Mouse (Mus musculus) heart, embryonic 13.5 days (tissue): Measurements from ENCODE around the gene Ppp2r2c. TPM values are rescaled to one million over a fixed set of nuclear protein-coding genes. Genes with fewer than 3 reads are reported as not detected.
"Not testable (repeated sequence)": the region's sequence is repeated elsewhere in the genome, so short reads cannot be mapped to it uniquely, and the experiment has no call there.

Experiments
- ATAC-seq: fragments of 200-750 bp; cut with Nextera tagmentation; 2 replicates; pipeline ENCODE4 v1.8.0; 2017; ENCODE audit warnings: moderate TSS enrichment; ENCODE audit not compliant: insufficient number of reproducible peaks, low FRiP score, low TSS enrichment; ENCODE audit errors: extremely low read depth
- H3K27ac ChIP-seq: fragments of 300-500 bp; sonication (generic); replicated peaks from 2 replicates; pipeline ENCODE4 v1.5.1; 2015; ENCODE audit warnings: moderate library complexity, mild to moderate bottlenecking, inconsistent platforms
- H3K27me3 ChIP-seq: fragments of 300-500 bp; sonication (generic); replicated peaks from 2 replicates; pipeline ENCODE4 v1.6.1; 2015; ENCODE audit warnings: mild to moderate bottlenecking, inconsistent platforms
- H3K36me3 ChIP-seq: fragments of 300-500 bp; sonication (generic); 2 replicates; pipeline ENCODE4 v1.6.1; 2015; ENCODE audit warnings: mild to moderate bottlenecking, inconsistent platforms
- H3K4me1 ChIP-seq: fragments of 300-500 bp; sonication (generic); 2 replicates; pipeline ENCODE4 v1.6.1; 2015; ENCODE audit warnings: inconsistent platforms
- H3K4me2 ChIP-seq: fragments of 300-500 bp; sonication (generic); 2 replicates; pipeline ENCODE4 v1.6.1; 2015; ENCODE audit warnings: inconsistent platforms, mild to moderate bottlenecking, moderate library complexity
- H3K4me3 ChIP-seq: fragments of 300-500 bp; sonication (generic); 2 replicates; pipeline ENCODE4 v1.5.1; 2015; ENCODE audit warnings: moderate library complexity, mild to moderate bottlenecking, inconsistent platforms
- H3K9ac ChIP-seq: fragments of 300-500 bp; sonication (generic); 2 replicates; pipeline ENCODE4 v1.6.1; 2015; ENCODE audit warnings: inconsistent platforms, mild to moderate bottlenecking, moderate library complexity
- H3K9me3 ChIP-seq: fragments of 300-500 bp; sonication (generic); 2 replicates; pipeline ENCODE4 v1.6.1; 2016; ENCODE audit warnings: inconsistent platforms
- WGBS: fragments of 180-500 bp; shearing (Covaris S2); methylation state at CpG from one replicate; pipeline ENCODE4 v1.1.7; 2015; ENCODE audit warnings: mixed read lengths; 5-methylcytosine and 5-hydroxymethylcytosine counted together
- polyA plus RNA-seq: library from polyadenylated mRNA; unstranded; fragments of >200 nt; fragmentation: Nextera tagmentation; extraction: Ambion mirVana; gene quantifications from 2 replicates; pipeline ENCODE4 v1.2.1, GENCODE M21; 2015

Ppp2r2c gene
- polyA plus RNA-seq, 1 experiment from 2014 or later, result 0.09 TPM

GRCm38 (mm10) chr5:36938021-36938420, 69.7 kb downstream of the Ppp2r2c start:
- Histone ChIP-seq H3K4me2 (no peak overlapping the region), H3K9ac (no peak overlapping the region), H3K9me3 (no peaks in the 10 kb centered on the region), H3K36me3 (no peaks in the 10 kb centered on the region), H3K4me3 (no peak overlapping the region), H3K27me3 (0 out of 2 replicates have a peak, but pooled peaks cover under 1% of the 10 kb centered on the region), H3K4me1 (peaks cover 23% of the 10 kb centered on the region), H3K27ac (no peak overlapping the region)
- no peak for ATAC-seq
- WGBS, result 81% methylated on average over 5 of the region's 5 CpGs

GRCm38 (mm10) chr5:36938991-36939390, 70.7 kb downstream of the Ppp2r2c start:
- H3K27ac ChIP-seq, H3K9me3 ChIP-seq, H3K4me2 ChIP-seq, H3K4me3 ChIP-seq, H3K36me3 ChIP-seq, H3K9ac ChIP-seq, ATAC-seq, H3K27me3 ChIP-seq: not testable (repeated sequence)
- H3K4me1 ChIP-seq, result peaks cover 23% of the 10 kb centered on the region
- WGBS, result 62% methylated on average over 2 of the region's 2 CpGs

GRCm38 (mm10) chr5:36942446-36942845, 74.1 kb downstream of the Ppp2r2c start:
- no peak for ATAC-seq
- Histone ChIP-seq H3K36me3 (no peaks in the 10 kb centered on the region), H3K9ac (no peak overlapping the region), H3K4me1 (no peaks in the 10 kb centered on the region), H3K4me3 (no peak overlapping the region), H3K27me3 (peaks cover 9% of the 10 kb centered on the region; the same call in 1 of the 2 replicates), H3K27ac (no peak overlapping the region), H3K4me2 (no peak overlapping the region), H3K9me3 (no peaks in the 10 kb centered on the region)
- WGBS, result 80% methylated on average over 2 of the region's 2 CpGs

- H3K9ac ChIP-seq, result no peak overlapping the region
- H3K4me3 ChIP-seq, result no peak overlapping the region
- H3K36me3 ChIP-seq, result no peaks in the 10 kb centered on the region
- 58% methylated on average over 5 of the region's 5 CpGs for WGBS
- peaks cover 15% of the 10 kb centered on the region; the same call in 1 of the 2 replicates for H3K27me3 ChIP-seq
- H3K4me2 ChIP-seq, result no peak overlapping the region
- no peaks in the 10 kb centered on the region for H3K9me3 ChIP-seq
- H3K4me1 ChIP-seq, result no peaks in the 10 kb centered on the region
- no peak overlapping the region for H3K27ac ChIP-seq
- no peak for ATAC-seq
Observed at GRCm38 (mm10) chr5:36944552-36944951, 76.2 kb downstream of the Ppp2r2c start.

- no peak overlapping the region for H3K9ac ChIP-seq
- WGBS, result 44% methylated on average over 8 of the region's 8 CpGs
- no peak overlapping the region for H3K27ac ChIP-seq
- peaks cover 22% of the 10 kb centered on the region; the same call in 1 of the 2 replicates for H3K27me3 ChIP-seq
- H3K4me2 ChIP-seq, result no peak overlapping the region
- H3K9me3 ChIP-seq, result no peaks in the 10 kb centered on the region
- H3K4me3 ChIP-seq, result no peak overlapping the region
- no peaks in the 10 kb centered on the region for H3K4me1 ChIP-seq
- ATAC-seq, result no peak
- no peaks in the 10 kb centered on the region for H3K36me3 ChIP-seq
Observed at GRCm38 (mm10) chr5:36945102-36945701, 76.9 kb downstream of the Ppp2r2c start.

GRCm38 (mm10) chr5:36945713-36946112, 77.4 kb downstream of the Ppp2r2c start:
- 74% methylated on average over 2 of the region's 2 CpGs for WGBS
- Histone ChIP-seq H3K4me3 (no peak overlapping the region), H3K9ac (no peak overlapping the region), H3K4me2 (no peak overlapping the region), H3K4me1 (no peaks in the 10 kb centered on the region), H3K27me3 (peaks cover 26% of the 10 kb centered on the region), H3K9me3 (no peaks in the 10 kb centered on the region), H3K36me3 (no peaks in the 10 kb centered on the region), H3K27ac (no peak overlapping the region)
- ATAC-seq, result no peak

- Histone ChIP-seq H3K27ac (no peak overlapping the region), H3K9me3 (no peaks in the 10 kb centered on the region), H3K27me3 (peaks cover 30% of the 10 kb centered on the region), H3K36me3 (no peaks in the 10 kb centered on the region), H3K4me2 (no peak overlapping the region), H3K9ac (no peak overlapping the region), H3K4me1 (no peaks in the 10 kb centered on the region), H3K4me3 (no peak overlapping the region)
- WGBS, result 16% methylated on average over 5 of the region's 5 CpGs
- no peak for ATAC-seq
Observed at GRCm38 (mm10) chr5:36946445-36946844, 78.1 kb downstream of the Ppp2r2c start.

GRCm38 (mm10) chr5:36948831-36949230, 80.5 kb downstream of the Ppp2r2c start:
- no peak overlapping the region for H3K4me2 ChIP-seq
- H3K9me3 ChIP-seq, result no peaks in the 10 kb centered on the region
- H3K27ac ChIP-seq, result no peak overlapping the region
- H3K36me3 ChIP-seq, result no peaks in the 10 kb centered on the region
- no peak for ATAC-seq
- no peak overlapping the region for H3K4me3 ChIP-seq
- peaks cover 41% of the 10 kb centered on the region for H3K27me3 ChIP-seq
- no peak overlapping the region for H3K9ac ChIP-seq
- 10% methylated on average over 3 of the region's 3 CpGs for WGBS
- H3K4me1 ChIP-seq, result no peaks in the 10 kb centered on the region

- Histone ChIP-seq H3K36me3 (no peaks in the 10 kb centered on the region), H3K9ac (no peak overlapping the region), H3K4me3 (no peak overlapping the region), H3K4me2 (no peak overlapping the region), H3K27me3 (peaks cover 42% of the 10 kb centered on the region), H3K4me1 (no peaks in the 10 kb centered on the region), H3K27ac (no peak overlapping the region), H3K9me3 (no peaks in the 10 kb centered on the region)
- WGBS, result 41% methylated on average over 2 of the region's 2 CpGs
- ATAC-seq, result no peak
Observed at GRCm38 (mm10) chr5:36950871-36951270, 82.6 kb downstream of the Ppp2r2c start.

GRCm38 (mm10) chr5:36952311-36952710, 84.0 kb downstream of the Ppp2r2c start:
- Histone ChIP-seq H3K9me3 (no peaks in the 10 kb centered on the region), H3K9ac (no peak overlapping the region), H3K27me3 (peaks cover 45% of the 10 kb centered on the region), H3K27ac (no peak overlapping the region), H3K36me3 (no peaks in the 10 kb centered on the region), H3K4me3 (no peak overlapping the region), H3K4me2 (no peak overlapping the region), H3K4me1 (no peaks in the 10 kb centered on the region)
- 89% methylated on average over 15 of the region's 15 CpGs for WGBS
- no peak for ATAC-seq

- H3K9ac ChIP-seq, result no peak overlapping the region
- 25% methylated on average over 4 of the region's 4 CpGs for WGBS
- H3K4me3 ChIP-seq, result no peak overlapping the region
- no peaks in the 10 kb centered on the region for H3K9me3 ChIP-seq
- no peak overlapping the region for H3K27ac ChIP-seq
- peaks cover 12% of the 10 kb centered on the region for H3K4me1 ChIP-seq
- H3K4me2 ChIP-seq, result no peak overlapping the region
- no peak for ATAC-seq
- H3K27me3 ChIP-seq, result peaks cover 40% of the 10 kb centered on the region
- no peaks in the 10 kb centered on the region for H3K36me3 ChIP-seq
Observed at GRCm38 (mm10) chr5:36955366-36955765, 87.1 kb downstream of the Ppp2r2c start.

GRCm38 (mm10) chr5:36958837-36959236, 90.5 kb downstream of the Ppp2r2c start:
- Histone ChIP-seq H3K36me3 (no peaks in the 10 kb centered on the region), H3K9me3 (no peaks in the 10 kb centered on the region), H3K27ac (no peak overlapping the region), H3K27me3 (peaks cover 22% of the 10 kb centered on the region), H3K4me1 (peaks cover 22% of the 10 kb centered on the region), H3K4me2 (no peak overlapping the region), H3K9ac (no peak overlapping the region), H3K4me3 (no peak overlapping the region)
- 35% methylated on average over 5 of the region's 5 CpGs for WGBS
- no peak for ATAC-seq
